Mouse (Mus musculus) heart, embryonic 15.5 days (tissue): ENCODE measurements around the gene Acox3. TPM values are rescaled to one million over a fixed set of nuclear protein-coding genes. Genes with fewer than 3 reads are reported as not detected.

Experiments used
- ATAC-seq: fragments of 200-750 bp; cut with Nextera tagmentation; replicated peaks from 2 replicates; pipeline ENCODE4 v1.8.0; 2017; ENCODE audit warnings: low read depth, moderate TSS enrichment; ENCODE audit not compliant: insufficient number of reproducible peaks, insufficient read depth, low FRiP score
- H3K27ac ChIP-seq: fragments of 300-500 bp; sonication (generic); 2 replicates; pipeline ENCODE4 v1.5.1; 2015; ENCODE audit warnings: mild to moderate bottlenecking, inconsistent platforms
- H3K27me3 ChIP-seq: fragments of 300-500 bp; sonication (generic); 2 replicates; pipeline ENCODE4 v1.6.1; 2015; ENCODE audit warnings: inconsistent platforms
- H3K36me3 ChIP-seq: fragments of 300-500 bp; sonication (generic); 2 replicates; pipeline ENCODE4 v1.6.1; 2015; ENCODE audit warnings: mild to moderate bottlenecking, inconsistent platforms
- H3K4me1 ChIP-seq: fragments of 300-500 bp; sonication (generic); replicated peaks from 2 replicates; pipeline ENCODE4 v1.6.1; 2015; ENCODE audit warnings: inconsistent platforms
- H3K4me2 ChIP-seq: fragments of 300-500 bp; sonication (generic); 2 replicates; pipeline ENCODE4 v1.6.1; 2015; ENCODE audit warnings: inconsistent platforms, mild to moderate bottlenecking, moderate library complexity
- H3K4me3 ChIP-seq: fragments of 300-500 bp; sonication (generic); 2 replicates; pipeline ENCODE4 v1.5.1; 2015; ENCODE audit warnings: mild to moderate bottlenecking, inconsistent platforms
- H3K9ac ChIP-seq: fragments of 300-500 bp; sonication (generic); 2 replicates; pipeline ENCODE4 v1.6.1; 2015; ENCODE audit warnings: mild to moderate bottlenecking, inconsistent platforms
- H3K9me3 ChIP-seq: fragments of 300-500 bp; sonication (generic); replicated peaks from 2 replicates; pipeline ENCODE4 v1.6.1; 2016; ENCODE audit warnings: inconsistent platforms
- WGBS: fragments of 180-500 bp; shearing (Covaris S2); methylation state at CpG from one replicate; pipeline ENCODE4 v1.1.7; 2015; ENCODE audit warnings: mixed read lengths; 5-methylcytosine and 5-hydroxymethylcytosine counted together
- polyA plus RNA-seq: library from polyadenylated mRNA; unstranded; fragments of >200 nt; fragmentation: Nextera tagmentation; extraction: Ambion mirVana; gene quantifications from 2 replicates; pipeline ENCODE4 v1.2.1, GENCODE M21; 2015

Gene Acox3
- polyA plus RNA-seq, 1 experiment from 2014 or later: 9.9 TPM

DNA sequence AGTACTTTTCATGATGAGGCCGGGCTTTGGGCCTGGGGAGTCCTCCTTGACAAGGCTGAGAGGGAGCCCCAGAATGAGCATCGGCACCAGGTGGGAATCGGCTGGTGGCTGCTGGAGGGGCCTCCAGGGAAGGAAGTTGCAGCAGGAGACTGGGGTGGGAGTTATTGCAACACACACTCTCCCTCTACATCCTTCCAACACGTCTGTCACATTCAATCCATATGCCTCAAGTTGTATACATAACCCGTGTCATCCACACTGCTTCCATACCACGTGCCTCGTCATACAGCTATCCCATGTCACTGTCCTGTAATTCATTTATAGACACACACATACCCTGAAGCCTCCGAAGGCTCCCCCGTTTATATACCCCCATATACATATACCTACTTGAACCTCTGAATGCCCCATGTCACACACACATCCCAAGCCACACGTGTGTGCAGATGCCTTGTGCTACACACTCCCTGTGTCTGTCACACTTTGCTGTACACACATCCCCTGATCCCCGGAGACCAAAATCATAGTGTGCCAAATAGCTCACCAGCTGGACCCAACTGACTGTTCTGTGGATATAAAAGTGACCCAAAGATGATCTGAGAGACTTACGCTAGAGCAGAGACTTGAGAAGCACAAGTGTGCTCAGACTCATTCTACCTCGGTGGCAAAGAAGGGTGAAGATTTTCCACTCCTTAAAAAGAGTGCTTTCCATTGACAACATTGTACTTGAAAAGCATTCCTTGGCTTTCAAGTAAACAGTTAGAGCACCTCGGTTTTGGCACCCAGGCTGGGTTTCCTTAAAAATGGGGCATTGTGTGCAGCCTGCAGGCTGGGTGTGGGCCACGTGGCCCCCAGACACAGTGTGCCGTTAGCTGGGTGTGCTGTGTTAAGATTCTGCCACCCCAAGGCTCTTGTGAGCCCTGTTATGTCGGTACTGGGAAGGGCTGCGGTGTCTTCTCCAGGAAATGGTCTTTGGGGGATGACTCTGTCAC lies 13.6 kb downstream of the Acox3 start:
- H3K4me2 ChIP-seq: no peak overlapping the region
- H3K4me3 ChIP-seq: no peak overlapping the region
- H3K4me1 ChIP-seq: peaks cover 7% of the 10 kb centered on the region
- no peaks in the 10 kb centered on the region for H3K27me3 ChIP-seq
- no peak for ATAC-seq
- 81% methylated on average over 18 of the region's 18 CpGs for WGBS
- no peak overlapping the region for H3K27ac ChIP-seq
- no peaks in the 10 kb centered on the region for H3K9me3 ChIP-seq
- peaks cover 35% of the 10 kb centered on the region for H3K36me3 ChIP-seq
- H3K9ac ChIP-seq: no peak overlapping the region

GRCm38 (mm10) chr5:35600233-35600632 lies 17.4 kb downstream of the Acox3 start:
- Histone ChIP-seq H3K36me3 (peaks cover 30% of the 10 kb centered on the region), H3K4me2 (no peak overlapping the region), H3K4me3 (no peak overlapping the region), H3K9me3 (no peaks in the 10 kb centered on the region), H3K27me3 (no peaks in the 10 kb centered on the region; the same call in 1 of the 2 replicates), H3K4me1 (peaks cover 7% of the 10 kb centered on the region), H3K27ac (no peak overlapping the region), H3K9ac (no peak overlapping the region)
- ATAC-seq: 0 out of 2 replicates have a peak, but pooled peaks have one; percentile 23
- 56% methylated on average over 11 of the region's 11 CpGs for WGBS

DNA sequence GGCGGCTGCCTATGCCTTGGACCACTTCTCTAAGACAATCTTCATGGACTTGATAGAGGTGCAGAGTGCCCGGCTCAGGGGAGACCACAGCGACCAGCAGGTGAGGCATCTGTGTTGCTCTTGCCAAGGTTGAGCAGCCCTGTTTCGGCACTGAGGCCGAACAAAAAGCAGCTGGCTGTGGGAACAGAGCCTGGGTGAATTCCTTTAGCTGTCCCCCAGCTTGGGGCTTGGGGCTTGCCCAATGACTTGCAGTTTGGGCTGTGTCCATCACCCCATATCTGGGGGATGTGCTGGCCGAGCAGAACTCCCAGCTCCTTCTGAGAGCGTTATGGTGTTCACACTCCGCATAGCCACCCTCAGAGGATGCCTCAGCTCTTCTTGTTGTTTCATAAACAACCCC lies 18.7 kb downstream of the Acox3 start:
- Histone ChIP-seq H3K9me3 (no peaks in the 10 kb centered on the region), H3K9ac (no peak overlapping the region), H3K4me3 (no peak overlapping the region), H3K4me1 (peaks cover 7% of the 10 kb centered on the region), H3K27ac (no peak overlapping the region), H3K27me3 (no peaks in the 10 kb centered on the region; the same call in 1 of the 2 replicates), H3K36me3 (peaks cover 34% of the 10 kb centered on the region), H3K4me2 (no peak overlapping the region)
- WGBS: 91% methylated on average over 8 of the region's 8 CpGs
- no peak for ATAC-seq

DNA sequence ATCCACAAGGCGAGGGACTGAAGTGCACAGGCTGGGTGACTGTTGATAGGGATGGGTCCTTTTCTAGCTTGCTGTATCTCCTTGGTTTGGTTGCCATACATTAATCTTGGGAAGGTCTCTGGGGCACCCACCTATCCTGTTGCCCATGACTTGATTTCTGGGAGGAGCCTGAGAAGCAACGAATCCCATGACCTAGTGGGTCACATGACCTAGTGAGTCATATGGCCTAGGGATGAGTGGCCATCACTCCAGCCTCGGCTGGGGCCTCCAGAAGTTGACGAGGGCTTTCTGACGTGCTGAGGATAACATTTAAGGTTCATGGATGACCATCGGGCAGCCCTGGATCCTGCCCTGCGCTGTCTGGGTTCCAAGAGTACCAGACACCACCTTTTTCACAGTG lies 22.5 kb downstream of the Acox3 start:
- WGBS: 84% methylated on average over 7 of the region's 7 CpGs
- ATAC-seq: no peak

GRCm38 (mm10) chr5:35606800-35607199 lies 24.0 kb downstream of the Acox3 start:
- peaks cover 42% of the 10 kb centered on the region for H3K4me1 ChIP-seq
- H3K4me3 ChIP-seq: no peak overlapping the region
- no peaks in the 10 kb centered on the region for H3K9me3 ChIP-seq
- no peak overlapping the region for H3K4me2 ChIP-seq
- no peaks in the 10 kb centered on the region; the same call in 1 of the 2 replicates for H3K27me3 ChIP-seq
- no peak overlapping the region for H3K27ac ChIP-seq
- H3K36me3 ChIP-seq: peaks cover 15% of the 10 kb centered on the region
- ATAC-seq: no peak
- H3K9ac ChIP-seq: no peak overlapping the region
- WGBS: 75% methylated on average over 7 of the region's 7 CpGs

More for the DNA sequence above, 22.5 kb downstream of the Acox3 start:
- no peak overlapping the region for H3K4me3 ChIP-seq
- H3K4me1 ChIP-seq: peaks cover 38% of the 10 kb centered on the region
- no peak overlapping the region for H3K27ac ChIP-seq
- H3K9ac ChIP-seq: no peak overlapping the region
- no peak overlapping the region for H3K4me2 ChIP-seq
- no peaks in the 10 kb centered on the region; the same call in 1 of the 2 replicates for H3K27me3 ChIP-seq
- no peaks in the 10 kb centered on the region for H3K9me3 ChIP-seq
- peaks cover 16% of the 10 kb centered on the region for H3K36me3 ChIP-seq

DNA sequence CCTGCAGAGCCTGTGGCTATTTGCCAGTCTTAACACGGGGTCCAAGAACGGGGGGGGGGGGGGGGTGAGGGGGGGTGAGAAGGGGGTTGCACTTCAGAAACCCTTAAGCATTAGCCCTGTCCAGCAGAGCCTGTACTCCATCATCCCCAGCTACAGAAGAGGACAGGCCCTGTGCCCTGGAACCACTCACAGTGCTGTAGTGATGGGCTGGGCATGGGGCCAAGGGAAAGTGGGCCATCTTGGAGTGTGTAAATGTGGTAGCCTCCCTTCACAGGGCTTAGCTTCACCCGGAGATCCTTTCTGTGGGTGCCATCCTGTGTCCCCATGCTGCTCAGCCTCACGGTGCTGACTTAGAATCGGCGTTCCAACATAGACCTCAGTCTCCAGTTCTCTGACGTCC lies 24.9 kb downstream of the Acox3 start:
- H3K9ac ChIP-seq: no peak overlapping the region
- 0 out of 2 replicates have a peak overlapping the region, but pooled peaks have one; percentile 41 for H3K27ac ChIP-seq
- WGBS: 37% methylated on average over 7 of the region's 7 CpGs
- H3K4me3 ChIP-seq: no peak overlapping the region
- peaks cover 42% of the 10 kb centered on the region for H3K4me1 ChIP-seq
- H3K4me2 ChIP-seq: no peak overlapping the region
- peaks cover 6% of the 10 kb centered on the region for H3K36me3 ChIP-seq
- peak; percentile 84 for ATAC-seq
- H3K27me3 ChIP-seq: no peaks in the 10 kb centered on the region; the same call in 1 of the 2 replicates
- H3K9me3 ChIP-seq: no peaks in the 10 kb centered on the region

DNA sequence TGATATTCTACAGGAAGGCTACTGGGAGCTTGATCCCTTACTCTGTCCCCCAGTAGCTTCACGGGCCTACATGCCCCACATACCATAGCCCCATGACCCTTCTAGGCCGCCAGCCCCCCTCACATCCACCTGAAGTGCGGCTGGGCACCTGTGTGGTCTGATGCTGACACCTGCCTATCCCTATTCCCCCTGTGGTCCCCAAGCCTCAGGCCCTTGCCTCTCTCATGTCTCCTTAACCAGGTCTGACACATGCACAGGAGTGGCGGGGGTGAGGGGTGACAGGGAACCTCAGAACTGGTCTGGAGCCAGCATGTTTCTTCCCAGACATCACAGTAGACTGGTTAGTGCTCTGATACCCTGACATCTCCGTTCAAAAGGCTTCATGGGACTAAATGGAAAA lies 25.7 kb downstream of the Acox3 start:
- no peak for ATAC-seq
- no peak overlapping the region for H3K4me2 ChIP-seq
- peaks cover 3% of the 10 kb centered on the region; the same call in 1 of the 2 replicates for H3K36me3 ChIP-seq
- no peaks in the 10 kb centered on the region for H3K9me3 ChIP-seq
- peaks cover 3% of the 10 kb centered on the region; the same call in 1 of the 2 replicates for H3K27me3 ChIP-seq
- WGBS: 72% methylated on average over 5 of the region's 5 CpGs
- H3K4me3 ChIP-seq: no peak overlapping the region
- peaks cover 42% of the 10 kb centered on the region for H3K4me1 ChIP-seq
- no peak overlapping the region for H3K9ac ChIP-seq
- H3K27ac ChIP-seq: no peak overlapping the region

- no peak for ATAC-seq
- WGBS: 40% methylated on average over 12 of the region's 12 CpGs
Observed at GRCm38 (mm10) chr5:35609381-35609780, 26.5 kb downstream of the Acox3 start.

GRCm38 (mm10) chr5:35609971-35610370 lies 27.1 kb downstream of the Acox3 start:
- Histone ChIP-seq H3K27me3 (peaks cover 3% of the 10 kb centered on the region; the same call in 1 of the 2 replicates), H3K4me2 (no peak overlapping the region), H3K9ac (no peak overlapping the region), H3K4me3 (no peak overlapping the region), H3K27ac (no peak overlapping the region), H3K36me3 (peaks cover 3% of the 10 kb centered on the region; the same call in 1 of the 2 replicates), H3K9me3 (no peaks in the 10 kb centered on the region), H3K4me1 (peaks cover 42% of the 10 kb centered on the region)
- 80% methylated on average over 2 of the region's 2 CpGs for WGBS
- ATAC-seq: no peak

More at GRCm38 (mm10) chr5:35609381-35609780, 26.5 kb downstream of the Acox3 start:
- Histone ChIP-seq H3K4me3 (no peak overlapping the region), H3K9me3 (no peaks in the 10 kb centered on the region), H3K36me3 (peaks cover 3% of the 10 kb centered on the region; the same call in 1 of the 2 replicates), H3K27ac (no peak overlapping the region), H3K4me2 (no peak overlapping the region), H3K27me3 (peaks cover 3% of the 10 kb centered on the region; the same call in 1 of the 2 replicates), H3K9ac (no peak overlapping the region), H3K4me1 (peaks cover 42% of the 10 kb centered on the region)

- H3K4me1 ChIP-seq: peaks cover 42% of the 10 kb centered on the region
- H3K4me2 ChIP-seq: no peak overlapping the region
- H3K27ac ChIP-seq: no peak overlapping the region
- H3K9me3 ChIP-seq: no peaks in the 10 kb centered on the region
- peaks cover 3% of the 10 kb centered on the region; the same call in 1 of the 2 replicates for H3K27me3 ChIP-seq
- WGBS: 79% methylated on average over 7 of the region's 7 CpGs
- H3K4me3 ChIP-seq: no peak overlapping the region
- peaks cover 2% of the 10 kb centered on the region; the same call in 1 of the 2 replicates for H3K36me3 ChIP-seq
- no peak for ATAC-seq
- no peak overlapping the region for H3K9ac ChIP-seq
Observed at GRCm38 (mm10) chr5:35610381-35610780, 27.5 kb downstream of the Acox3 start.

DNA sequence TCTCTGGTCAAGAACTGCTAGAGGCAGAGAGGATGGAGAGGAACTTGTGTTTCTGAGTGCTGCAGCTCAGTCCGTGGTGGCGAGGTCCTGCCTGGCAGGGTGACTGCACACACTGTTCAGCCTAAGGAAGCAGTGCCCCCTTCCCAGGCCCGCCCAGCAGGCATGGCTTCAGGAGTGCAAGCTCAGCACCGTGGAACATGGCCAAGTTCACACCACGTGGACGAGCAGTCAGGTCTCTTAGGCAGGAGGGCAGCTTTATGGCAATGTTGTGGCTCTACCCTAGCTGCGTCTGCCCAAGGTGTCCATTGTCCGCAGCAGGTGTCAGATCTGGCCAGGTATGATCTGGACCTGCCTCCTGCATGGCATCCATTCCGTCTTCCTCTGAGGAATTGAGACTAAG lies 28.3 kb downstream of the Acox3 start:
- no peak overlapping the region for H3K4me2 ChIP-seq
- no peaks in the 10 kb centered on the region for H3K9me3 ChIP-seq
- 0 out of 2 replicates have a peak, but pooled peaks have one; percentile 23 for ATAC-seq
- 79% methylated on average over 9 of the region's 9 CpGs for WGBS
- peaks cover 3% of the 10 kb centered on the region; the same call in 1 of the 2 replicates for H3K27me3 ChIP-seq
- no peak overlapping the region for H3K9ac ChIP-seq
- no peak overlapping the region for H3K27ac ChIP-seq
- no peak overlapping the region for H3K4me3 ChIP-seq
- H3K4me1 ChIP-seq: peaks cover 42% of the 10 kb centered on the region
- no peaks in the 10 kb centered on the region for H3K36me3 ChIP-seq
